Mouse (Mus musculus): ENCODE results near the gene Ten1. TPM values are rescaled to one million over a fixed set of nuclear protein-coding genes. Genes with fewer than 3 reads are reported as not detected.

The Ten1 gene
- total RNA-seq, 2 experiments from 2014 or later = 37.2 to 40.0 TPM

GRCm38 (mm10) chr11:116219885-116220284 is 21.2 kb downstream of the Ten1 start:
- Histone ChIP-seq H3K27ac (no peak overlapping the region), H3K4me3 (no peak overlapping the region)
- peak in 1 of 2 experiments; percentile 55 for DNase-seq (ENCODE audit: extremely low spot score in 1 of 2, low spot score in 2 of 2)
- intact Hi-C loops (cut with DNase I) = loop anchor here (5.0 kb wide), 1 partner anchor 133 kb away; the partner anchor contains the start of gene Wbp2
- TF ChIP-seq CTCF (IDR thresholded peaks at IDR 0.05) = peak; percentile 70

DNA sequence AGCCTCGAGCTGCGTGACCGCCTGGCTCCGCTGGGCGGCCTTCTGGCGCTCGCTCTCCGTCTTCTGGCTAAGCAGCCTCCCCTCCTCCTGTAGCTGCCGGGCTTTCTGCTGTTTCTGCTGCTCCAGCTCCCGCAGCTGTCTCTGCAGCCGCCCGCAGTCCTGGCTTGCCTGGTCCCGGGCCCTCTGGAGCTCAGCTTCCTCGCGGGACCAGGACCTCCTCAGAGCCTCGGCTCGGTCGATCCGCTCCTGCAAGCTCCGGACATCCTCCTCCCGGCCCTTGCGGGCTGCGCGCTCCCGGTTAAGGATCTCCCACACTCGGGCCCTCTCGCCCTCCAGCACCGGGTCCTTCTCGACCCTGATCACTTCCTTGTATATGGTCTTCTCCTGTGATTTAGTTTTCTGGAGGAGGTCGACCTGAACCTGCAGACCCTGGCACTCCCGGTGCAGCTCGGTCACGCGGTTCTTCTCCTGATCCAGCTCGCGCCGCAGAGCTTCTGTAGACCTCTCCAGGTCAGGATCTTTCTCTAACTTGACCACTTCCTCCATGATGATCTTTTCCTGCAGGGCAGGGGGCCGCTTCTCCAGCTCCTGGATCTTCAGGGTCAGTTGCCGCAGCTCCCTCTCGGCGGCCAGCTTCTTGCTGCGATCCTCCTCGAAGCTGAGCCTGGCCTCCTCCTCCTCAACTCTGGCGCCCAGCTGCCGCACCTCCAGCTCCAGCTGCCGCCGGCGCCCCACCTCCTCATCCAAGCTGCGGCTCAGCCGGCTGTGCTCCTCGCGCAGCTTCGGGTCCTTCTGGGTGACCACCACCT is 23.5 kb downstream of the Ten1 start:
- Histone ChIP-seq H3K27ac (no peak overlapping the region), H3K4me3 (peak overlapping the region; percentile 35)
- DNase-seq (ENCODE audit: extremely low spot score in 1 of 2, low spot score in 2 of 2) = peak in 1 of 2 experiments; percentile 33
- intact Hi-C loops (cut with DNase I) = loop anchor here (2.0 to 5.0 kb wide), 2 partner anchors 83 to 135 kb away; partner anchors contain the start of genes Mrpl38 and Wbp2
- TF ChIP-seq CTCF (IDR thresholded peaks at IDR 0.05) = no peak; the same call in none of the 2 replicates

- Histone ChIP-seq H3K4me3 (peak overlapping the region; percentile 35), H3K27ac (no peak overlapping the region)
- DNase-seq (ENCODE audit: extremely low spot score in 1 of 2, low spot score in 2 of 2) = no peak
- intact Hi-C loops (cut with DNase I) = loop anchor here (2.0 to 5.0 kb wide), 2 partner anchors 84 to 135 kb away; partner anchors contain the start of genes Mrpl38 and Wbp2
- no peak for TF ChIP-seq CTCF (IDR thresholded peaks at IDR 0.05)
Observed at GRCm38 (mm10) chr11:116222740-116223059, 24.0 kb downstream of the Ten1 start.

DNA sequence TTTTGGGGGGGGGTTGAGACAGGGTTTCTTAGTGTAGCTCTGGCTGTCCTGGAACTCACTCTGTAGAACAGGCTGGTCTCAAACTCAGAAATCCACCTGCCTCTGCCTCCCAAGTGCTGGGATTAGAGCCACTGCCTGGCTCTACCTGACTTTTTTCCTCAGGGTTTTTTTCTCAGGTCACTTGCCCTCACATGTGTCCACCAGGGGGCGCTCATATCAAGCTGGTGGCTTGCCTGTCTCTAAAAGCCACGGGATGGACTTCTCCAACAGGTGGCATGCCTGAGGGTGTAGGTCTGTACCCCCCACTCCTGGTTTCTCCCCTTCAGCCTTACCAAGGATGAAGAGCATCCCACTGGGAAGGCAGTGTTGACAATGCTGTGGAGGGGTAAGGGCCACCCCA is 27.8 kb downstream of the Ten1 start:
- H3K4me3 ChIP-seq = no peak overlapping the region
- DNase-seq (ENCODE audit: extremely low spot score in 1 of 2, low spot score in 2 of 2) = peak; percentile 63 to 76
- no peak overlapping the region for H3K27ac ChIP-seq
- TF ChIP-seq CTCF (IDR thresholded peaks at IDR 0.05) = peak; percentile 87
- intact Hi-C loops (cut with DNase I) = loop anchor here (1.0 to 5.0 kb wide), 3 partner anchors 68 to 238 kb away; no protein-coding TSS in a partner anchor

- no peak for DNase-seq (ENCODE audit: extremely low spot score in 1 of 2, low spot score in 2 of 2)
- TF ChIP-seq CTCF (IDR thresholded peaks at IDR 0.05) = no peak
- Histone ChIP-seq H3K27ac (no peak overlapping the region), H3K4me3 (no peak overlapping the region)
- intact Hi-C loops (cut with DNase I) = loop anchor here (5.0 kb wide), 1 partner anchor 219 kb away; no protein-coding TSS in a partner anchor
Observed at GRCm38 (mm10) chr11:116228699-116229098, 30.0 kb downstream of the Ten1 start.

DNA sequence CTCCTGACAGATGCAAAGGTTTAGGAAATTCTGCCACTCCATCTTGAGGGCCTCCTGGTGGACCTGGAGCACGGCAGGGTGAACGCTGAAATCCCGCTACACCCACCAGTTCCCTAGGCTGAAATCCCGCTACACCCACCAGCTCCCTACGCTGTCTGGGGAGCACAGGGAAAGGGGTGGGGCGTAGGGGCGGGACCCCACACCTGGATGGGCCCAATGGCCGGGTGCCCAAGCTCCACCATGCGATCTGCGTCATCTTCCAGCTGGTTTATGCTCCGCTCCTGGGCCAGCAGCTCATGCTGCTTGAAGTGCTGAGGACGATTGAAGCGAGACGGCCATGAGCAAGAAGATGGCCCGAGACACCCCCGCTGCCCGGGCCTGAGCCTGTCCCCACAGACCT is 33.8 kb downstream of the Ten1 start:
- TF ChIP-seq CTCF (IDR thresholded peaks at IDR 0.05) = no peak
- DNase-seq (ENCODE audit: extremely low spot score in 1 of 2, low spot score in 2 of 2) = no peak
- no peak overlapping the region for H3K4me3 ChIP-seq
- H3K27ac ChIP-seq = no peak overlapping the region
- intact Hi-C loops (cut with DNase I) = no loop called here

GRCm38 (mm10) chr11:116234901-116235300 is 36.2 kb downstream of the Ten1 start:
- Histone ChIP-seq H3K4me3 (no peak overlapping the region), H3K27ac (no peak overlapping the region)
- intact Hi-C loops (cut with DNase I) = no loop called here
- no peak for DNase-seq (ENCODE audit: extremely low spot score in 1 of 2, low spot score in 2 of 2)
- no peak for TF ChIP-seq CTCF (IDR thresholded peaks at IDR 0.05)

GRCm38 (mm10) chr11:116237742-116238395 is 39.2 kb downstream of the Ten1 start, which contains the start of gene Evpl:
Gene Evpl (minus strand): TSS chr11:116238077.
- H3K4me3 ChIP-seq = no peak within 1 kb of the TSS
- TF ChIP-seq CTCF (IDR thresholded peaks at IDR 0.05) = no peak
- no peak within 1 kb of the TSS for H3K27ac ChIP-seq
- DNase-seq (ENCODE audit: extremely low spot score in 1 of 2, low spot score in 2 of 2) = no peak
- intact Hi-C loops (cut with DNase I) = no loop called here

DNA sequence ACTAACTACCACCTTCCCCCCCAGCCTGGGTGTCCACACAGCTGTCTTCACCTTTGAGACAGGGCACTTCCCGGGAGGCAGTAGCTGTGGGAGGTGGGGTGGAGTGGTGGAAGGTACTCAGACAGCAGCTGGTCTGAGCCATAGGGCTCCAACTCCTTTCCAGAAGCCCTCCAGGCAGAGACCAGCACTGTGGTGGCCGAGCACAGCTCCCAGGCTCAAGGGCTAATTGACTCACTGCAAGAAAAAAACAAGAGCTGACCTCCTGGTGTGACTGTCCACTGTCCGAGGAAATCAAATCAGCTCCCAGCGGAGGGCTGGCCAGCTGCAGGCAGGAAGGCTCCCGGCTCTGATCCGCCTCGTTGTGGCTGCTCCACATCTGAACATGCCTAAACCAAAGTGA is 41.1 kb downstream of the Ten1 start:
- intact Hi-C loops (cut with DNase I) = no loop called here
- no peak for TF ChIP-seq CTCF (IDR thresholded peaks at IDR 0.05)
- H3K27ac ChIP-seq = no peak overlapping the region
- no peak overlapping the region for H3K4me3 ChIP-seq
- DNase-seq (ENCODE audit: extremely low spot score in 1 of 2, low spot score in 2 of 2) = no peak

- no peak overlapping the region for H3K27ac ChIP-seq
- intact Hi-C loops (cut with DNase I) = no loop called here
- DNase-seq (ENCODE audit: extremely low spot score in 1 of 2, low spot score in 2 of 2) = no peak
Observed at GRCm38 (mm10) chr11:116241744-116242235, 43.1 kb downstream of the Ten1 start.

DNA sequence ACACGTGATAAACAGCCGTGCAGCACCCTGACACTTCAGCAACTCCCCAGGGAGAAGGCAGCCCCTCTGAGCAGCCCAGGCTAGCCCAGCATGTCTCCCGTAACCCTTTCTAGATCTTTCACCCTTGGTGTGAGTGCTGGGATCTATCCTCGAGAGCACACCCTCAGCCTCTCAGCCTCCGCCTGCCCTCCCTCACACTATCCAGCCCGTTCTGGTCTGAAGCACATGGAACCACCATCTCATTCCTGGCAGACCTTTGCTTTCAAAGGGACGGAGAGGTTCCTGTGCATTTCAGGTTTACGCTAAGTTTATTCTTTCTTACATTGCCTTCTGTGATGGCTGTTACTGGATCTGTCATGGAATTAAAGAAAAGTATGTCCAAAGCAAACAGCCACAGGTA is 45.9 kb downstream of the Ten1 start:
- Histone ChIP-seq H3K4me3 (no peak overlapping the region), H3K27ac (no peak overlapping the region)
- TF ChIP-seq CTCF (IDR thresholded peaks at IDR 0.05) = no peak
- intact Hi-C loops (cut with DNase I) = no loop called here
- DNase-seq (ENCODE audit: extremely low spot score in 1 of 2, low spot score in 2 of 2) = no peak

More at GRCm38 (mm10) chr11:116241744-116242235, 43.1 kb downstream of the Ten1 start:
- TF ChIP-seq CTCF (IDR thresholded peaks at IDR 0.05) = no peak
- no peak overlapping the region for H3K4me3 ChIP-seq

GRCm38 (mm10) chr11:116245616-116246015 is 47.0 kb downstream of the Ten1 start:
- intact Hi-C loops (cut with DNase I) = no loop called here
- Histone ChIP-seq H3K4me3 (no peak overlapping the region), H3K27ac (no peak overlapping the region)
- DNase-seq (ENCODE audit: extremely low spot score in 1 of 2, low spot score in 2 of 2) = no peak
- no peak for TF ChIP-seq CTCF (IDR thresholded peaks at IDR 0.05)
